Mouse (Mus musculus): ENCODE data around the gene Ccl28.

DNA sequence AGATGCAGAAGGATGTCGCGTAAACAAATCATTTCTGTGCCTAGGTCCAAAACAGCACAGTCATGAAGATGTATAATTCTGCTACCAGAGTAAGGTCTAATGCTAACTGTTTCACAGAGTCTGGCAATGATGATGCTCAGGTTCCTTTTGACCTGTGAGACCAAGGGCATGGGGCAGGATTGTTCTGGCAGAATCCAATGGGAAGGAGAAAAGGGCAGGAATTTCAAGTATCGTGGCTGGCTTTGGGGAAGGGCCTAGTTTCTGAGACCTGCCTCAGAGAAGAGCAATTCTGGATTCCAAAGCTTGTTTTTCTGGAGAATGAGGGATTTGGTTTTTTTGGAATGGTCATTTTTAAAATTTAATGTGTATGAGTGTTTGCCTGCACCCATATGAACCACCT lies 4.8 kb upstream of the Ccl28 start:
- no peak for TF ChIP-seq CTCF (IDR thresholded peaks at IDR 0.05; ENCODE audit: insufficient read depth, low read depth, low read length)
- no peak for TF ChIP-seq POLR2A (IDR thresholded peaks at IDR 0.05; ENCODE audit: insufficient read depth, low read depth, low read length)
